Mouse (Mus musculus) gastrocnemius, postnatal 14 days (tissue): Measurements from ENCODE around the gene Abca1. TPM values are rescaled to one million over a fixed set of nuclear protein-coding genes. Genes with fewer than 3 reads are reported as not detected.

Experiments
- DNase-seq: peaks from one replicate; pipeline ENCODE4 v3.0.0; 2021; ENCODE audit warnings: mixed read lengths
- intact Hi-C: fragments of 180-260 bp; cut with DNase I; formaldehyde crosslinking; loops from one replicate; pipeline ENCODE4 v1.15.1; 2025; ENCODE audit warnings: low total_unique reads
- total RNA-seq, 2 experiments: library from RNA; stranded (reverse); gene quantifications; 2 replicates each; pipeline ENCODE4 v1.2.3; 2021

The Abca1 gene
- total RNA-seq, 2 experiments from 2014 or later: 14.7 to 25.4 TPM

DNA sequence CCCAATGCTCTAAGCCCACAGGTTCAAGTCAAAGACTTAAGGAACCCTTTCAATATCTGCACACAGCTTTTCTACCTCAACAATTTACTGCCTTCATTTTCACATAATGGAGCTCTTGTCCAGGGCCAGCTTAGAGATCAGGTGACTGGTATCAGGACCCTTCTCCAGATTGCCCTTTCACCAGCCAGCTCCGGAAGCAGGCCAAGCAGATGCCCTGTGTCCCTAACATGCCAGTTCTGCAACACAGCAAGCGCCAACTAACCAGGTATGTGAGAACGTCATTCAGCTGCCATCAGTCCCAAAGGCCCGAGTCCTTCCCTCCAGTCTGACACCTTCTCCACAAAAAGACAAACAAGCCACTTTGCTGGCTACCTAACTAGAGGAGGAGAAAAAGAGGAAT is 6.6 kb downstream of the Abca1 start:
- intact Hi-C loops: no loop called here
- DNase-seq: no peak

GRCm38 (mm10) chr4:53152655-53153054 is 7.0 kb downstream of the Abca1 start:
- no peak for DNase-seq
- intact Hi-C loops: no loop called here

DNA sequence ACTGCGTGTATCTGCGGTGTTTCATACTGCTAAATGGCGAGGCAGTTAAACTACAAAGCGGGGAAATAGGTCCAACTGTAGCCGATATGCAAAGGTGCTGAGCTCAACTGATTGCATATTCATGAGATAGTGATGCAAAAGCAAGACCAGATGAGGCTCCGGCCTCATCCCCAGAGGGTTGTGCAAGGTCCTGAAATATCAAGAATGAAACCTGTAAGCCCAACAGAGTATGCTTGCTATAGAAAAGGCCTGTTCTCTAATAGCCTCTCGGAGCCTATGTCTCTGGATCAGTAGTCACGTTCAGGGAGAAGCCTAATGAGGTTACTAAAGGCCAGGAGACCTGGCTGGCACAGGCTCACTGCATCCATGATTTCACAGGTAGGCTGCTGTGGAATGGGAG is 9.2 kb downstream of the Abca1 start:
- intact Hi-C loops: no loop called here
- no peak for DNase-seq

DNA sequence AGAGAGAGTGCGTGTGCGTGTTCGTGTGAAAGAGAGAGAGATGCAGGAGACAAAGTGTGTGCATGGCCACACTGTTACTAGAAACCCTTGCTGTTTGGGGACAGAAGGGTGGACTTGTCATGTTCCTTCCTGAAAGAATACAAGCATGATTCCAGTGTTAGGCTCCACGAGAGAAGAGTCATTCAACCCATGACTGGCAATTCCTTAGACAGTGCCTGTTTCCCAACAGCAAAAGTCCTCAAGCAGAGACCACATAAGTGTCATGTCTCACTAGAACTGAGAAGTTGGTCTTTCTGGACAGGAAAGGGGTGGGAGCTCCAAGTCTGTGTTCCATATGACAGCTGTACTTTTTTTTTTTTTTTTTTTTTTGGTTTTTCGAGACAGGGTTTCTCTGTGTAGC is 10.1 kb downstream of the Abca1 start:
- intact Hi-C loops: no loop called here
- no peak for DNase-seq

DNA sequence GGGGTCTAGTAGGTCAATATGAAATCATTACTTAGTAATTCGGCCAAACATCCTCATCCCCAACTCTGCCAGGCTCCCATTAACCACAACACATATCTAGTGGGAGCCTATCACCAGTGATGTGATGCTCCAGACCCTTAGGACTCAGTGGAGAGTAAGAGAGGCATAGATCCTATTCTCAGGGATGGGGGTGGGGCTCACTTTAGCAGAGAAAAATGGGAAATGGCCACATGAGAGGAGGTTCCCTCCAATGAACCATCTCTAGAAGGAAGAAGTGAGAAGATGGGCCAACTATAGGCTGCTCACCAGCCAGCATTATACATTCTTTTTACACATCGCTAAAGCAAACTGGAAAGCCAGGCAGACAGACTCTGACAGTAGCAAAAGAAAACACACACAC is 10.9 kb downstream of the Abca1 start:
- no peak for DNase-seq
- intact Hi-C loops: no loop called here

GRCm38 (mm10) chr4:53147454-53147853 is 12.2 kb downstream of the Abca1 start:
- intact Hi-C loops: no loop called here
- DNase-seq: no peak

DNA sequence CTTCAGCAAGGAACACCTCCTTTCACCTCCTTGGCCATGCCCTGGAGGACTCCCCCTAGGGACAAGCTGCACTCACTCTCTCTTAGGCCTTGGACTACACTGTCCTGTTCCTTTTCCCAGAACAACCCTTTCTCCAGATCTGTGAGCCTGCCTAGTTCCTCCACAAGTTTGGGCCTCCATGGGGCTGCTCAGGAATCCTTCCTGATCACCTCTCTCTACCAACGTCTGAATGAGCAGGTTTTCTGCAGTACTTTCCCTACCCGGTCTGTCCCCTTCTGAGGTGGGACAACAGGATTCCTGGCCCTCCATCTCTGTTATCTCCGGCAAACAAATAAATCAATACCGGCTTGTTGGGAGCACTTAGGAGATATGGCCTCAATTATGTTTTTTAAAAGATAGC is 12.6 kb downstream of the Abca1 start:
- DNase-seq: no peak
- intact Hi-C loops: no loop called here

DNA sequence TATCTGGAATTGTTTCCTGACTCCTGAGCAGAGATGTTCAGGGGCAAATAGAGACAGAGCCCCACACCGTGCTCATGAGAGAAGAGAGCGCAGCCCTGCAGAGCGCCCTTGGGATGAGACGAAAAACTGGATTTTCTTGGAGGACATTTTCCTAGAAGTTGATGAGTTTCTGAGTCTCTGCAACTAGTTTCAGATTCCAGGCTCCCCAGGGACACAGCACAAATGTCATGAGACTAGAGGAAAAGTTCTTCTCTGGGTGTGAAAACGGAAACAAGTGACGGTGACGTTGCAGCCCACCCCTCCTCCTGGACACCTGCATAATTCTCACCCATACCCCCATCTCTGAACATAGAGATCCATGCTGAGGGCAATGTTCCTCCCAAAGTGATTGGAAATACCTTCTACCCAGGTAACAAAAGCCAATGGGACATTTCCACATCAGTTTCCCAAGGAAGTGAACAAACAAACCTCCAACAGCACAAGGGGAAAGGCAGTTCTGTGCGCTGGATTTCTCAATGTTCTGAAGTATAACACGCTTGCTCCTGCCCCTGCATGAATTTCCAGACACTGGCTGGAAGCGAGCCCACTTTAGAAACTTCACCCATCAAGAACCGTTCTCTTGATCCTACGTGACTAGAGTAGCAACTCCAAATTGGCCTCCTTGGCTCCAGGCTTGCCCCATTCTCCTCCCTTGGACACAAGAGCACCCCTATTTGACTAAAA is 13.3 kb downstream of the Abca1 start:
- DNase-seq: no peak
- intact Hi-C loops: no loop called here

DNA sequence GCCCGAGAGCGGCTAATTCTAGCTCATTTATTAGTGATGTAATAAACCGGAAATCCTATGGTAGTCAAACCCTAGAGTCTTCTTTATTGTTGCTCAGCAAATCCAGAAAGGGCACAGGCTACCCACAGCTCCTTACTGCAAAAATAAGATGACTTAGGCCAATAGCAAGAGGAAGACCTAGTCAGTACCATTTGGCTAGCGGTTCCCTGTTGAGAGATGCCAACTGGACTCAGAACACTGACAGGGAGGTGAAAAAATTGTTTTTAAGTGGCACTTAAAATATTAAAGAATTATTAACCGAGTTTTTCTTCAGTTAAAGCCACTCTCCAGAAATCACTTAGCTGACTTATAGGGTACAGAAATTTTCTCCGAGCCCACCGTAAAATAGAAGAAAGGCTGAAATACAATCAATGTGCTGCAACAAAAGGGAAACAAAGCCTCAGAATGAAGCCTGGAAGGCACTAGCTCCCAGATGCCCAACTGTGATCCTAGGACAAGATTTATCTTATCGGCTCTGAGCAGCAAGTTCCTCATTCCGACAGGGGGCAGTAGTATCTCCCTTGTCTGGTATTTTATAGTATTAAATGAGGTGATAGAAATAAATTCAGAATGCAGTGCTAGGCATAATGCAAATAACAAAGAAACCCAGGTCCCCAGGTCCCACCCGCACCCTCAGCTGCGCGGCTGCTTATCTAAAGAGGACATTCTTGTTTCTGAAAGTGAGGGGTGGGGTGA is 14.1 kb downstream of the Abca1 start:
- intact Hi-C loops: no loop called here
- no peak for DNase-seq

DNA sequence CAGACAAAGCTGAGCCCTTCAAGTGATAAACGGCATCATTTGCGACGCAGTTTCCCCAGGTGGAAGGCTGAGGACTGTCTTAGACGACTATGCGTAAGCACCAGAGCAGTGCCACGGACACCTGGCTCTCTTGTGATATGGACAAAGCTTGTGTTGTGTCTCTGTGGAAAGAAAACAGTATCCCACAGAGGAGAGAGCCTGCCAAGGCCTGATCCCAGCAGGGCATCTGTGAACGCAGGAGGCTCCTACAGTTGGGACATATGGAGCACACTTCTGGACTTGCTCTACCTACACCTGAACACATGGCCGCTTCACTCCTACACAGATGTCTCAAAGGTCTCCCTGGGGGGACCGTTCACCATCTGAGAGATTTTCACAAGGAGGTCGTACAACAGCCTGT is 15.1 kb downstream of the Abca1 start:
- no peak for DNase-seq
- intact Hi-C loops: no loop called here

GRCm38 (mm10) chr4:53144021-53144420 is 15.7 kb downstream of the Abca1 start:
- DNase-seq: no peak
- intact Hi-C loops: no loop called here

DNA sequence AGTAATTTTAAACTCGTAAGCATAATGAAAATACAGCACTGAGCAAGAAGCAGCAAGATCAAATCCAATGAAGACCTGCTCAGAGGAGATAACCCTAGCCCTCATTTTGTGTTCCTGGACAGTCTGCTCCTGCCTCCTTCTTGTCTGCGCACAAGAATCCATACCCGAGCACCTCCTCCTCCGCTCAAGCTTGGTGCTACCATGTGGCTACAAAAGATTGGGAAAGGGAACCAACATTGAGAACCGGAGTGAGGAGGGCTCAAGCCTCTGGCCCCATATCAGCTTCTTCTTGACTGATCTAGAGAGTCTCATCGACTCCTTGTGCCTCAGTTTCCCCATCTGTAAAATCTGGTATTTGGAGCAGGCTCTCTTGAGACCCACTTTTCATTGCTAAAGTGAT is 19.0 kb downstream of the Abca1 start:
- intact Hi-C loops: no loop called here
- no peak for DNase-seq

DNA sequence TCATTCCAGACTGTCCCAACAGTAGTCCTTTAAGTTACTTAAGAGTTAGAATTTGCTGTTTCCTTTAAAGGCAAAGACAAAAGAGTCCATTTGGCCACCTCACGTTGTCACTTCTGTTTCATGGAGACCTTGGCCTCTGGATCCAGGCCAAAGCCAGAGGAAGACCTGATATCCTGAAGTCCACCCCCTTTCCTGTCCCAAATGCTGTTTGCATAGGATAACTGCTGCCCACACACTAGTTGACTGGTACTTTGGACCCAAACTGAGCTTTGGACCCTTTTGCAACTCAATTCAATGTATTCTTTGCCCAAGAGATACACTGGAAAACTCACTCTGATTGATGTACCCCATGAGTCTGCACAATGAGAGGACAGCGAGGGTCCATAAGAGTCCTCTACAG is 20.2 kb downstream of the Abca1 start:
- DNase-seq: no peak
- intact Hi-C loops: no loop called here

DNA sequence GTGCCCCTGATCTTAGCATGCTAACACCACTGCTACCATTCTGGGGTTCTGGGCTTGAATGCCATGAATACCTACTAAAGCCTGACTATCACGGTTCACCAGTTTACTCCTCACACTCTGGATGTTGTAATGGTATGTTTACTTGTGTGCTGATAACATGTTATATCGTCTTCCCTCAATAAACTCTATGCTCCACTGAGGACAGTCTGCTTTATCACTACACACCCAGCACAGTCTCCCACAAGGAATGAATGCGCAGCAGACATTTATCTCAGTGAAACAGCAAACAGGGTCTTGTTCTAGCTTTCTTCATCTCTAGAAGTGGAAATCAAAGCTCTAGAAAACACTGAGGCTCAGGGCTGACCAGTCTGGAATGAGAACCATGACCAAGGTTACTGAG is 20.7 kb downstream of the Abca1 start:
- DNase-seq: no peak
- intact Hi-C loops: no loop called here

DNA sequence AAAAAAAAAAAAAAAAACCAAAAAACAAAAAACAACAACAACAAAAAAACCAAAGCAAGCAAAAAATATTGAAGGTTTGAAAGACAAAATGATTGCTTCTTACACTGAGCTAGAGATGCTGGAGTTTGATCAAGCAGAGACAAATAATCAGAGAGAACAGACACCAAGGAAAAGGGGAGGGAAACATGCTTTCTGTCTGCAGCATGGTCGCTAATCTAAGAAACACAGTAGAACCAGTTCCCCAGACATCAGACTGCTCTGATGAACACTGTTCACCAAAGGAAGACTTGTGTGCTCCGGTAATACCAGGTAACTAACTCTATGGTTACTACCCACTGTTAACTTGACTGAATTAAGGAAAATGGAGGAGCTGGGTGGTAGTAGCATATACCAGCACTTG is 22.6 kb downstream of the Abca1 start:
- no peak for DNase-seq
- intact Hi-C loops: no loop called here

- intact Hi-C loops: no loop called here
- no peak for DNase-seq
Measured at GRCm38 (mm10) chr4:53134816-53135215, 24.9 kb downstream of the Abca1 start.

- intact Hi-C loops: no loop called here
- DNase-seq: no peak
Measured at GRCm38 (mm10) chr4:53133995-53134394, 25.7 kb downstream of the Abca1 start.

GRCm38 (mm10) chr4:53131538-53131937 is 28.2 kb downstream of the Abca1 start:
- no peak for DNase-seq
- intact Hi-C loops: no loop called here

DNA sequence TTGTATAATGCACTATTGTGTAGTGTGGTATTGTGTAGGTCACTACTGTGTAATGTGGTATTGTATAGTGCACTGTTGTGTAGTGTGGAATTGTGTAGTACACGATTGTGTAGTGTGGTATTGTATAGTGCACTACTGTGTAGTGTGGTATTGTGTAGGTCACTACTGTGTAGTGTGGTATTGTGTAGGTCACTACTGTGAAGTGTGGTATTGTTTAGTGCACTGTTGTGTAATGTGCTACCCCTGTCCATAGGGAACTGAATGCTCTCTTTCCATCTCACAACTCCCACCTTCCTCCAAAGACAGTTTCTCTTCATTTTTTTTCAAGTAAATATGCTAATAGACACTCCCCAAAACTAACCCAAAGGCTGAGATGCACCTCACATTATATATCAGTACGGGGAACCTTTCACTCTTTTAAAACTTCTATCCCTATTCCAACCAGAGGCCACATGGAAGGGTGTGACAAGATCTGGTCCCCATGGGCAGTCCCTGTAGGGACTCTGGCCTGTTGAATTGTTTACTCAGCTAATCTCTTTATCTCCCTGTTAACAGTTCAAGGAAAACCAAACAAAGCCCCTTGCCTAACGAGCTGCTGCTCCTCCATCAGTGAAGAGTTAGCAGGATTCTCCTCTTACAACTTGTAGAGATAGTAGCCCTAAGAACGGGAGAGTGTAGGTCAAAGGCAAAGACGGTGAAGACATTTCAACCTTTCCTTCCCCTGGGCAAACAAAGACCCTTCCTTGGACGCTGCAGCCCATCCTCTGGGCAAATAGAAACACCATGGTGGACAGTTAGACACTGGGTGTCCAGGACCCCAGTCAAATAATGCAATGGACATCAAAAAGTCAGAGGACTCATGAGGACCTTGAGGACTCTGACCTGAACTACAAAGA is 28.8 kb downstream of the Abca1 start:
- DNase-seq: no peak
- intact Hi-C loops: no loop called here

- intact Hi-C loops: no loop called here
- DNase-seq: no peak
Measured at GRCm38 (mm10) chr4:53129716-53130301, 29.9 kb downstream of the Abca1 start.
